9 mouse cellular contexts compared by ENCODE assay signal in the genomic region with DNA sequence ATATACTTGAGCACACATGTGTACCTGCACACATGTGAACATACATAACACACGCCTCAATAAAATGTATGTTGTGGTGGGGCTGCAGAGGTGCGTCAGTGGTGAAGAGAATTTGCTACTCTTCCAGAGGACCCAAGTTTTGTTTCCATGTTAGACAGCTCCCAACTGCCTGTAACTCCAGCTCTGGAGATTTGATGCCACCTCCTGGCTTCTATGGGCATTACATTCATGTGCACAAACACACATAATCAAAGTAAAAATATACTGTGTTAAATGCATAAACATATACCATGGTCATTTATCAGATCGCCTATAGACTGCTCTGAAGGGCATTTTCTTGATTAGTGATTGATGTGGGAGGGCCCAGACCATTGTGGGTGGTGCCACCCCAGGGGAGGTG. TPM values are rescaled to one million over a fixed set of nuclear protein-coding genes. Genes with fewer than 3 reads are reported as not detected.
DNase-seq lines count a peak whose midpoint lies in the region; ATAC-seq lines count a peak whose summit lies in the region.
"Had no signal": no experiment of that assay in that cellular context is flagged by ENCODE, and none has a peak within 500 bp of the region (broad histone marks: within the 10 kb centered on the region; RNA-seq: fewer than 3 reads in every experiment).

No protein-coding gene starts in this region.

- H3K36me3 ChIP-seq in hindbrain, embryonic 10.5 days: peaks cover 12% of the 10 kb centered on the region
- peaks cover 4% of the 10 kb centered on the region; the same call in 1 of the 2 replicates for H3K36me3 ChIP-seq in hindbrain, embryonic 12.5 days
- H3K36me3 ChIP-seq in hindbrain, embryonic 11.5 days (ENCODE audit: control insufficient read depth, insufficient read depth, low read length): 0 out of 2 replicates have a peak, but pooled peaks cover 1% of the 10 kb centered on the region
- H3K36me3 ChIP-seq in midbrain, embryonic 13.5 days: no peaks in the 10 kb centered on the region
- no peaks in the 10 kb centered on the region for H3K36me3 ChIP-seq in stomach, embryonic 15.5 days
- H3K36me3 ChIP-seq: embryonic facial prominence, embryonic 15.5 days had no signal

- no peak overlapping the region for H3K27ac ChIP-seq in hindbrain, embryonic 10.5 days
- no peak overlapping the region for H3K27ac ChIP-seq in hindbrain, embryonic 12.5 days
- H3K27ac ChIP-seq in hindbrain, embryonic 11.5 days (ENCODE audit: low read depth, low read length): no peak overlapping the region
- H3K27ac ChIP-seq in midbrain, embryonic 13.5 days: no peak overlapping the region
- H3K27ac ChIP-seq in stomach, embryonic 15.5 days: no peak overlapping the region
- H3K27ac ChIP-seq: embryonic facial prominence, embryonic 15.5 days had no signal

- 63% methylated on average over 3 of the region's 3 CpGs for WGBS in hindbrain, embryonic 10.5 days
- WGBS in hindbrain, embryonic 12.5 days: 65% methylated on average over 3 of the region's 3 CpGs
- 59% methylated on average over 3 of the region's 3 CpGs for WGBS in hindbrain, embryonic 11.5 days
- WGBS in midbrain, embryonic 13.5 days: 58% methylated on average over 3 of the region's 3 CpGs
- WGBS in stomach, embryonic 15.5 days: 53% methylated on average over 3 of the region's 3 CpGs

- H3K4me2 ChIP-seq in hindbrain, embryonic 12.5 days (replicated peaks): no peak overlapping the region
- H3K4me2 ChIP-seq in hindbrain, embryonic 11.5 days (replicated peaks; ENCODE audit: low read depth, low read length): no peak overlapping the region
- H3K4me2 ChIP-seq in midbrain, embryonic 13.5 days (replicated peaks): no peak overlapping the region
- no peak overlapping the region for H3K4me2 ChIP-seq in stomach, embryonic 15.5 days
- H3K4me2 ChIP-seq: embryonic facial prominence, embryonic 15.5 days had no signal

- DNase-seq in hindbrain, embryonic 10.5 days (ENCODE audit: low spot score): peak; percentile 54
- peak; percentile 78 for DNase-seq in adipocyte (ENCODE audit: low spot score)
- peak; percentile 77 for DNase-seq in embryo, embryonic 10.5 days (ENCODE audit: low spot score)
- DNase-seq in hindbrain, embryonic 11.5 days (ENCODE audit: low spot score): peak; percentile 68
- DNase-seq in left cerebral cortex, adult 8-10 months (ENCODE audit: low spot score in 2 of 2): peak; percentile 27 to 30

- H3K27me3 ChIP-seq in hindbrain, embryonic 10.5 days (ENCODE audit: insufficient read depth, poor library complexity, severe bottlenecking): no peaks in the 10 kb centered on the region
- H3K27me3 ChIP-seq in hindbrain, embryonic 12.5 days: no peaks in the 10 kb centered on the region
- H3K27me3 ChIP-seq in hindbrain, embryonic 11.5 days (ENCODE audit: control insufficient read depth, insufficient read depth, low read length): no peaks in the 10 kb centered on the region
- H3K27me3 ChIP-seq in midbrain, embryonic 13.5 days: no peaks in the 10 kb centered on the region
- H3K27me3 ChIP-seq in stomach, embryonic 15.5 days (replicated peaks): no peaks in the 10 kb centered on the region
- H3K27me3 ChIP-seq: embryonic facial prominence, embryonic 15.5 days had no signal

- no peaks in the 10 kb centered on the region for H3K9me3 ChIP-seq in hindbrain, embryonic 10.5 days
- H3K9me3 ChIP-seq in hindbrain, embryonic 12.5 days (replicated peaks): no peaks in the 10 kb centered on the region
- H3K9me3 ChIP-seq in hindbrain, embryonic 11.5 days (ENCODE audit: control insufficient read depth, low read length): no peaks in the 10 kb centered on the region
- no peaks in the 10 kb centered on the region for H3K9me3 ChIP-seq in midbrain, embryonic 13.5 days
- no peaks in the 10 kb centered on the region for H3K9me3 ChIP-seq in stomach, embryonic 15.5 days
- H3K9me3 ChIP-seq: embryonic facial prominence, embryonic 15.5 days had no signal

- no peak for ATAC-seq in hindbrain, embryonic 12.5 days (ENCODE audit: low FRiP score)
- no peak for ATAC-seq in hindbrain, embryonic 11.5 days (ENCODE audit: low FRiP score)
- 0 out of 2 replicates have a peak, but pooled peaks have one; percentile 22 for ATAC-seq in midbrain, embryonic 13.5 days
- ATAC-seq in stomach, embryonic 15.5 days (ENCODE audit: insufficient read depth, low FRiP score, low read depth): peak; percentile 4; the same call in 1 of the 2 replicates

- no peak overlapping the region for H3K9ac ChIP-seq in hindbrain, embryonic 12.5 days
- H3K9ac ChIP-seq in hindbrain, embryonic 11.5 days (ENCODE audit: low read depth, low read length): no peak overlapping the region
- H3K9ac ChIP-seq in midbrain, embryonic 13.5 days (replicated peaks): no peak overlapping the region
- no peak overlapping the region for H3K9ac ChIP-seq in stomach, embryonic 15.5 days
- H3K9ac ChIP-seq: embryonic facial prominence, embryonic 15.5 days had no signal

- peaks cover 29% of the 10 kb centered on the region for H3K4me1 ChIP-seq in hindbrain, embryonic 10.5 days (replicated peaks)
- peaks cover 13% of the 10 kb centered on the region for H3K4me1 ChIP-seq in hindbrain, embryonic 12.5 days
- H3K4me1 ChIP-seq in hindbrain, embryonic 11.5 days (replicated peaks; ENCODE audit: control insufficient read depth, insufficient read depth, low read length): 0 out of 2 replicates have a peak, but pooled peaks cover 2% of the 10 kb centered on the region
- H3K4me1 ChIP-seq in midbrain, embryonic 13.5 days (replicated peaks): peaks cover 26% of the 10 kb centered on the region
- no peaks in the 10 kb centered on the region for H3K4me1 ChIP-seq in stomach, embryonic 15.5 days

- no peak overlapping the region for H3K4me3 ChIP-seq in hindbrain, embryonic 10.5 days
- no peak overlapping the region for H3K4me3 ChIP-seq in hindbrain, embryonic 12.5 days
- no peak overlapping the region for H3K4me3 ChIP-seq in hindbrain, embryonic 11.5 days (ENCODE audit: low read depth, low read length)
- H3K4me3 ChIP-seq in midbrain, embryonic 13.5 days (replicated peaks): no peak overlapping the region
- H3K4me3 ChIP-seq in stomach, embryonic 15.5 days (replicated peaks): no peak overlapping the region
- H3K4me3 ChIP-seq: embryonic facial prominence, embryonic 15.5 days had no signal

RNA-seq across cellular contexts. Expression of gene 1300017J02Rik, which starts 2.2 kb away (rescaled TPM):
- polyA plus RNA-seq in hindbrain, embryonic 10.5 days (2016; fragmentation: Nextera tagmentation; extraction: Ambion mirVana): 3.1 and 4.4 TPM in 2 replicates
- 3.4 and 3.5 TPM in 2 replicates for polyA plus RNA-seq in hindbrain, embryonic 12.5 days (2016; fragmentation: Nextera tagmentation; extraction: Ambion mirVana)
- polyA plus RNA-seq in hindbrain, embryonic 11.5 days (2014; fragmentation: Nextera tagmentation; extraction: Ambion mirVana): 1.5 and 4.5 TPM in 2 replicates
- 1 to 10 TPM in 2 of 4 experiments, not detected in 2; 1.0 to 1.2 TPM for total RNA-seq in left cerebral cortex, adult 8-10 months (2022)
- 1.5 and 1.6 TPM in 2 replicates for polyA plus RNA-seq in midbrain, embryonic 13.5 days (2015; fragmentation: Nextera tagmentation; extraction: Ambion mirVana)
- polyA plus RNA-seq in stomach, embryonic 15.5 days (2015; fragmentation: Nextera tagmentation; extraction: Ambion mirVana): 3.2 and 6.6 TPM in 2 replicates

RNA-seq across cellular contexts. Expression of gene Topbp1, which starts 2.3 kb away (rescaled TPM):
- polyA plus RNA-seq in hindbrain, embryonic 10.5 days (2016; fragmentation: Nextera tagmentation; extraction: Ambion mirVana): 55.9 and 81.8 TPM in 2 replicates
- 56.2 and 59.1 TPM in 2 replicates for polyA plus RNA-seq in hindbrain, embryonic 12.5 days (2016; fragmentation: Nextera tagmentation; extraction: Ambion mirVana)
- polyA plus RNA-seq in hindbrain, embryonic 11.5 days (2014; fragmentation: Nextera tagmentation; extraction: Ambion mirVana): 70.2 and 75.6 TPM in 2 replicates
- total RNA-seq in left cerebral cortex, adult 8-10 months (2022): 10 to 100 TPM; 17.9 to 20.9 (median 19.4) TPM
- 32.0 and 36.2 TPM in 2 replicates for polyA plus RNA-seq in midbrain, embryonic 13.5 days (2015; fragmentation: Nextera tagmentation; extraction: Ambion mirVana)
- polyA plus RNA-seq in stomach, embryonic 15.5 days (2015; fragmentation: Nextera tagmentation; extraction: Ambion mirVana): 55.9 and 62.2 TPM in 2 replicates

Comparison
In these comparisons a context has a peak if more than half of its experiments do, and no peak if none do; other contexts are left out.
1. ATAC-seq: peak in midbrain, embryonic 13.5 days (single experiment) and stomach, embryonic 15.5 days (single experiment); none in hindbrain, embryonic 12.5 days (single experiment) and hindbrain, embryonic 11.5 days (single experiment).
2. Peak in every context shown above with its lines, with median percentiles within 50 percentile points of each other: DNase-seq.